Mouse (Mus musculus): ENCODE measurements around the gene Rin1. TPM values are rescaled to one million over a fixed set of nuclear protein-coding genes. Genes with fewer than 3 reads are reported as not detected.
"Not testable (repeated sequence)": the region's sequence is repeated elsewhere in the genome, so short reads cannot be mapped to it uniquely, and the experiment has no call there.

The Rin1 gene
- polyA plus RNA-seq, 1 experiment from 2014 or later: 1.9 TPM

GRCm38 (mm10) chr19:5085145-5085863 is 35.0 kb downstream of the Rin1 start, which contains the start of gene Tmem151a:
Gene Tmem151a (minus strand): TSS chr19:5085531.
- ATAC-seq (replicated peaks; ENCODE audit: insufficient number of reproducible peaks, insufficient read depth, low FRiP score, low read depth): no peak
- under 1% methylated on average over 69 of the region's 69 CpGs for WGBS

GRCm38 (mm10) chr19:5086533-5086932 is 36.3 kb downstream of the Rin1 start:
- H3K9ac ChIP-seq: not testable (repeated sequence)

More at GRCm38 (mm10) chr19:5085145-5085863, 35.0 kb downstream of the Rin1 start, which contains the start of gene Tmem151a:
- Histone ChIP-seq H3K27ac (no peak within 1 kb of the TSS), H3K4me1 (replicated peaks) (peaks cover 29% of the 10 kb centered on the region), H3K36me3 (0 out of 2 replicates have a peak, but pooled peaks cover under 1% of the 10 kb centered on the region), H3K4me2 (peak within 1 kb of the TSS; percentile 94), H3K27me3 (peaks cover 63% of the 10 kb centered on the region), H3K9me3 (replicated peaks) (no peaks in the 10 kb centered on the region), H3K9ac (peak within 1 kb of the TSS; percentile 60), H3K4me3 (peak within 1 kb of the TSS; percentile 60)

GRCm38 (mm10) chr19:5087884-5088728 is 37.8 kb downstream of the Rin1 start, which contains the start of gene Yif1a:
Gene Yif1a (plus strand): TSS chr19:5088538.
- no peaks in the 10 kb centered on the region for H3K9me3 ChIP-seq (replicated peaks)
- H3K9ac ChIP-seq: peak within 1 kb of the TSS; percentile 74
- H3K4me3 ChIP-seq: peak within 1 kb of the TSS; percentile 71
- peak; percentile 91 for ATAC-seq (replicated peaks; ENCODE audit: insufficient number of reproducible peaks, insufficient read depth, low FRiP score, low read depth)
- peaks cover 29% of the 10 kb centered on the region for H3K4me1 ChIP-seq (replicated peaks)
- peaks cover 35% of the 10 kb centered on the region for H3K27me3 ChIP-seq
- H3K36me3 ChIP-seq: peaks cover 25% of the 10 kb centered on the region
- WGBS: under 1% methylated on average over 58 of the region's 58 CpGs
- peak within 1 kb of the TSS; percentile 82 for H3K4me2 ChIP-seq
- peak within 1 kb of the TSS; percentile 82 for H3K27ac ChIP-seq

More at GRCm38 (mm10) chr19:5086533-5086932, 36.3 kb downstream of the Rin1 start:
- peaks cover 51% of the 10 kb centered on the region for H3K27me3 ChIP-seq
- not testable (repeated sequence) for H3K9me3 ChIP-seq (replicated peaks); ATAC-seq (replicated peaks; ENCODE audit: insufficient number of reproducible peaks, insufficient read depth, low FRiP score, low read depth); H3K27ac ChIP-seq; H3K4me3 ChIP-seq; H3K4me2 ChIP-seq
- peaks cover 29% of the 10 kb centered on the region for H3K4me1 ChIP-seq (replicated peaks)
- WGBS: 52% methylated on average over 4 of the region's 4 CpGs
- H3K36me3 ChIP-seq: peaks cover 11% of the 10 kb centered on the region

- Histone ChIP-seq H3K4me3 (peak overlapping the region; percentile 71), H3K36me3 (peaks cover 26% of the 10 kb centered on the region), H3K27me3 (peaks cover 23% of the 10 kb centered on the region), H3K4me1 (replicated peaks) (peaks cover 35% of the 10 kb centered on the region), H3K27ac (no peak overlapping the region), H3K9ac (peak overlapping the region; percentile 74; the same call in 1 of the 2 replicates), H3K4me2 (peak overlapping the region; percentile 82), H3K9me3 (replicated peaks) (no peaks in the 10 kb centered on the region)
- no peak for ATAC-seq (replicated peaks; ENCODE audit: insufficient number of reproducible peaks, insufficient read depth, low FRiP score, low read depth)
- WGBS: 88% methylated on average over 4 of the region's 4 CpGs
Observed at GRCm38 (mm10) chr19:5089324-5089723, 39.0 kb downstream of the Rin1 start.

- H3K27ac ChIP-seq: no peak overlapping the region
- H3K4me2 ChIP-seq: no peak overlapping the region
- WGBS: 85% methylated on average over 10 of the region's 10 CpGs
- no peak for ATAC-seq (replicated peaks; ENCODE audit: insufficient number of reproducible peaks, insufficient read depth, low FRiP score, low read depth)
- no peak overlapping the region for H3K9ac ChIP-seq
- no peaks in the 10 kb centered on the region for H3K9me3 ChIP-seq (replicated peaks)
- no peak overlapping the region for H3K4me3 ChIP-seq
- peaks cover 45% of the 10 kb centered on the region for H3K4me1 ChIP-seq (replicated peaks)
- peaks cover 26% of the 10 kb centered on the region for H3K36me3 ChIP-seq
- H3K27me3 ChIP-seq: peaks cover 14% of the 10 kb centered on the region; the same call in 1 of the 2 replicates
Observed at GRCm38 (mm10) chr19:5092083-5092482, 41.8 kb downstream of the Rin1 start.

GRCm38 (mm10) chr19:5093481-5094242 is 43.4 kb downstream of the Rin1 start:
- Histone ChIP-seq H3K9me3 (replicated peaks) (no peaks in the 10 kb centered on the region), H3K4me2 (0 out of 2 replicates have a peak overlapping the region, but pooled peaks have one; percentile 10), H3K27me3 (peaks cover 15% of the 10 kb centered on the region; the same call in 1 of the 2 replicates), H3K4me1 (replicated peaks) (peaks cover 54% of the 10 kb centered on the region), H3K4me3 (no peak overlapping the region), H3K9ac (no peak overlapping the region), H3K36me3 (peaks cover 26% of the 10 kb centered on the region), H3K27ac (no peak overlapping the region)
- 67% methylated on average over 12 of the region's 12 CpGs for WGBS
- ATAC-seq (replicated peaks; ENCODE audit: insufficient number of reproducible peaks, insufficient read depth, low FRiP score, low read depth): no peak

- Histone ChIP-seq H3K4me3 (0 out of 2 replicates have a peak overlapping the region, but pooled peaks have one; percentile 1), H3K4me1 (replicated peaks) (peaks cover 51% of the 10 kb centered on the region), H3K36me3 (peaks cover 28% of the 10 kb centered on the region), H3K4me2 (0 out of 2 replicates have a peak overlapping the region, but pooled peaks have one; percentile 10), H3K27me3 (peaks cover 15% of the 10 kb centered on the region; the same call in 1 of the 2 replicates), H3K9me3 (replicated peaks) (no peaks in the 10 kb centered on the region), H3K27ac (no peak overlapping the region), H3K9ac (no peak overlapping the region)
- ATAC-seq (replicated peaks; ENCODE audit: insufficient number of reproducible peaks, insufficient read depth, low FRiP score, low read depth): peak; percentile 63
- under 1% methylated on average over 21 of the region's 21 CpGs for WGBS
Observed at GRCm38 (mm10) chr19:5094243-5094632, 44.0 kb downstream of the Rin1 start.

- H3K36me3 ChIP-seq: peaks cover 35% of the 10 kb centered on the region
- no peak overlapping the region for H3K27ac ChIP-seq
- no peak for ATAC-seq (replicated peaks; ENCODE audit: insufficient number of reproducible peaks, insufficient read depth, low FRiP score, low read depth)
- H3K4me1 ChIP-seq (replicated peaks): peaks cover 47% of the 10 kb centered on the region
- H3K27me3 ChIP-seq: peaks cover 15% of the 10 kb centered on the region; the same call in 1 of the 2 replicates
- no peaks in the 10 kb centered on the region for H3K9me3 ChIP-seq (replicated peaks)
- H3K4me3 ChIP-seq: 0 out of 2 replicates have a peak overlapping the region, but pooled peaks have one; percentile 1
- H3K4me2 ChIP-seq: no peak overlapping the region
- 40% methylated on average over 11 of the region's 11 CpGs for WGBS
- H3K9ac ChIP-seq: no peak overlapping the region
Observed at GRCm38 (mm10) chr19:5094746-5095417, 44.6 kb downstream of the Rin1 start.

- Histone ChIP-seq H3K4me1 (replicated peaks) (peaks cover 55% of the 10 kb centered on the region), H3K27ac (no peak overlapping the region), H3K9ac (no peak overlapping the region), H3K9me3 (replicated peaks) (no peaks in the 10 kb centered on the region), H3K4me2 (0 out of 2 replicates have a peak overlapping the region, but pooled peaks have one; percentile 3), H3K4me3 (no peak overlapping the region), H3K36me3 (peaks cover 35% of the 10 kb centered on the region), H3K27me3 (peaks cover 15% of the 10 kb centered on the region; the same call in 1 of the 2 replicates)
- WGBS: 6% methylated on average over 9 of the region's 9 CpGs
- ATAC-seq (replicated peaks; ENCODE audit: insufficient number of reproducible peaks, insufficient read depth, low FRiP score, low read depth): no peak
Observed at GRCm38 (mm10) chr19:5095887-5096474, 45.7 kb downstream of the Rin1 start.
